Mouse (Mus musculus): ENCODE measurements around the gene Parvg.

Gene Parvg

GRCm38 (mm10) chr15:84310271-84310670, 13.6 kb upstream of the Parvg start:
- no peak for DNase-seq

GRCm38 (mm10) chr15:84311295-84312085, 12.3 kb upstream of the Parvg start:
- no peak for DNase-seq

DNA sequence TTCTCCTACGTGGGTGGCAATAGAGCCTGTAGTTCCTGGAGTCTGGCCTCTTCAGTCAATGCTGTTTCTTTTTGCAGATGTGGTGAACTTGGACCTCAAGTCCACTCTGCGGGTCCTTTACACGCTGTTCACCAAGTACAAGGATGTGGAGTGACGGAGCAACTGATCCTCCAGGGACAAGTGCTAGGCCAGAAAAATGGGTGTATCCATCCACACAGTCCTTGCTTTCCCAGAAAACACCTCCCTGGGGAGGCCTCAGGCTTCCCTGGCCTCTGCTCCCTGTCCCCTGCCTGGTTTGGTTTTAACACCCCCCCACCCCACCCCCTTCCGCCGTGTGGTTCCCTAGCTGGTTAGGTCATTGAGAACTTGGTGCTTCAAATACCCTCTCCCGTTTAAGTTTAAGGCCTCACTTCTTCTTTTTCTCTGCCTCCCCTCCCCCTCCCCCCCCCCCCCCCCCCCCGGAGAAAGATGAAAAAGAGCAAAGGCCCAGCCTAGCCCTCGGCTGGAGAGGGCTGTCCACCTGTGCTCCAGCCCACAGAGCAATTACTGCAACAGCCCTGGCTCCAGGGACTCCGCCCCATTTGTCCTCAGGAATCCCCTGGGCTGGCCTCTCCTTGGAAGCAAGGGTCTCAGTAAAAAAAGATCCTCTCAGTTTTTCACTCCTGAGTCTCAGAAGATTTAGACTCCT, 10.8 kb upstream of the Parvg start:
- DNase-seq = no peak

- no peak for DNase-seq
Observed at GRCm38 (mm10) chr15:84313566-84313878, 10.3 kb upstream of the Parvg start.

DNA sequence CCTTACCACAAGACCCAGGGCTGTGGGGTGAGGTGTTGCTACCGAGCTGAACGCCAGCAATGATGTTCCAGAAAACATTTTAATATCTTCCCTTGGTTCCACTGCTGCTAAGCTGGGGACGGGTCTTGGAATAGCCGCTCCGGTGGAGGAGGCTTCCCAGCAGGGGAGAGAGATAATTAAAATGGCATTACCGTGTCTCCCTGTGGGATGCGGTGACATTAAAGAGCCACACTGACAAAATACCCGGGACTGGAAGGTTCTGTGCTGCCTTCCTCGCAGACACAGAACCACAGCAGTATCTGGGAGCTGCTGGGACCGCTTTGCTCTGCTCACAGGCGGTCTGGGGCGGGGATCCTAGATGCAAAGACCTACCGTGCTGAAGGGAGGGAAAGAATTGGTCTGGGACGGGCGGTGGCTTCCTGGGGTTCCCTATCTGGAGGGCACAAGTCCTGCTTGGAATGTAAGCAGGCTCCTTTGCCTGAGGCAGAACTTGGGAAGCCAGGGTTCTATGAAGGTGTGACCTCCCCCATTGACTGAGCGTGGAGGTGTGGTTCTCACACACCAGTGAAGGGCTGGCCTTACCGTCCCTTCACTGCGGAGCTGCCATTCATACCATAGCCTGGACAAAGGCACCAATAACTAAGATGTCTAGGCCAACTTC, 9.3 kb upstream of the Parvg start:
- DNase-seq = no peak

- no peak for DNase-seq
Observed at GRCm38 (mm10) chr15:84315276-84316046, 8.4 kb upstream of the Parvg start.

DNA sequence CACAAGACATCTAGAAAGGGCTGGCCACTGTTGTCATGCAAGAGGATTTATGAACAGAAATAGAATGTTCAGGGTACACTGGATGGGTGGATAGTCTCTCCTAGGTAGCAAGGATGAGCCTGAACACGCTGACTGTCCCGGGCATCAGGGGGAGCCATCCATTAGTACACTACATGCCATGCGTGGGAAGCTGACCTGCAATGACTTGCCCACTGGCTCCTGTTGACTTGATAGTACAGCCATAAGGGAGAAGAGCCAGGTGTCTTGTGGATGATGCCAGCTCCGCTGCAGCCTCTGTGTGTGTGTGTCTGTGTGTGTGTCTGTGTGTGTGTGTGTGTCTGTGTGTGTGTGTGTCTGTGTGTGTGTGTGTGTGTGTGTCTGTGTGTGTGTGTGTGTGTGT, 4.4 kb upstream of the Parvg start:
- no peak for DNase-seq

- no peak for DNase-seq
Observed at GRCm38 (mm10) chr15:84321544-84322174, 2.2 kb upstream of the Parvg start.

GRCm38 (mm10) chr15:84324870-84325553, 1.2 kb downstream of the Parvg start:
- DNase-seq = no peak

DNA sequence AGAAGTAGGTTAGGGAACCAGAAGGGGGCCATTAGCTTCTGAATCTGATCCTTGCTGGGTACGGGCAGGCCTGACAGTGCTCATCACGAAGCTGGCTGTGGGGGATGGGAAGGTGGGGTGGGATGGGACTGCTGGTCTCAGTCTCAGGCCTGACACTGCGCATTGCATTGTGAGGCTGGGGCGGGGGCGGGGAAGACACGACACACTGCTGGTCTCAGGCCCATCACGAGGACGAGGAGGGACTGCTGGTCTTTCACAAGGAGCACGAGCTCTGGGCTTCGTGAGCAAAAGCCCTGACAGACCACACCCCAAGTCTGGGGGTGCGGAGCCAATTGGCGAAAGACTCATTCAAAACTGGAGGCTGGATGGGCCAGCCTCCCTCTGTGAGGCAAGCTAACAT, 1.9 kb downstream of the Parvg start:
- no peak for DNase-seq

GRCm38 (mm10) chr15:84328870-84329269, 5.0 kb downstream of the Parvg start:
- DNase-seq = no peak

DNA sequence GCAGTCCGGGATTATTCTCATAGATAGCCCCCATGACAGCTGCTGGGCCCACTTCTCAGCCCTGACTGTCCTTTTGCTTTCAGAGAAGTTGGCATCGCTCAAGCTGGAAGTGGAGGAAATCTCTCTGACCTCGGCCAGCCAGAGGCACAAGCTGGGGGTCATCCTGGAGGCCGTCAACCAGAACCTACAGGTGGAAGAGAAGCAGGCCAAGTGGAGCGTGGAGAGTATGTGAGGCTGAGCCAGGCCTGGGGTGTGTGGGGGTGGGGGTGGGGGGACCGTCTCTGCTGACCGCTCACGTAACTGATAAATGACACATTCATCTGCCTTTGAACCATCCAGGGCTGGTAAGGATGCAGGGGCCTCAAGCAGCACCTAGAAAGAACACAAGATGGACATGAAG, 6.1 kb downstream of the Parvg start:
- no peak for DNase-seq

GRCm38 (mm10) chr15:84331066-84331612, 7.3 kb downstream of the Parvg start:
- no peak for DNase-seq

- DNase-seq = peak; percentile 19
Observed at GRCm38 (mm10) chr15:84336281-84336817, 12.5 kb downstream of the Parvg start.

DNA sequence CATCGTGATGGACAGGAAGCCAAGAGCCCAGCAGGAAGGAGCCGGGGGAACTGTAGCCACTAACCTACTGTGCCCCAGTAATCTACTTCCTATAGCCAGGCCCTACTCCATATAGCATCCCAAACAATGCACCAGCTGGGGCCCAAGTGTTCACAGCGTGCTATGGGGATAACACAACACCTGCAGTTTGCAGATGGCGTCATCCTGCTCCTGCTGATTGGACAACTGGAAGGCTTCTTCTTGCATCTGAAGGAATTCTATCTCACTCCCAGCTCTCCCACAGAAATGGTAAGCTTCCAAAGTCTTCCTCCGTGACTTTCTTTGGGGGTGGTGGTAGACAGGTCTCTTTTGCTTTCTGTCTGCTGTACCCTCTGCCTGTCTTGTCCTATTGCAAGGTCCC, 13.8 kb downstream of the Parvg start:
- DNase-seq = peak; percentile 61

DNA sequence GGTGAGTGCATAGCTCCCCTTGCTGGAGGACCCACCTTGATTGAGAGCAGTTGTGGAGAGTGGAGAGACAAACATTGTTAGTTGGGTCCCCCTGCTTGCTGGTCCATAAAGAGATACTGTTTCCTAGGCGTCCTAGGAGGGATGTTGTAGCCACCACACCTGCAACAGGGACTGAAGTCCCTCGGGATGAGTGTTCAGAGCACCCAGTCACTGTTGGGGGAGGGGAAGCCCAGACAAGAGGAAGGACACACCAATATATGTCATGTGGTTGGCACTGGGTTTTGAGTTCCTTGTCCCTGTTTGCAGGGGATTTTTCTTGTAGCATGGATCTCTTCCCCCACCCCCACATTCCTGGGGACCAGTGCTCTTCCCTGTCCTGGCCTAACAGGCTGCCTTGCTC, 17.1 kb downstream of the Parvg start:
- no peak for DNase-seq

DNA sequence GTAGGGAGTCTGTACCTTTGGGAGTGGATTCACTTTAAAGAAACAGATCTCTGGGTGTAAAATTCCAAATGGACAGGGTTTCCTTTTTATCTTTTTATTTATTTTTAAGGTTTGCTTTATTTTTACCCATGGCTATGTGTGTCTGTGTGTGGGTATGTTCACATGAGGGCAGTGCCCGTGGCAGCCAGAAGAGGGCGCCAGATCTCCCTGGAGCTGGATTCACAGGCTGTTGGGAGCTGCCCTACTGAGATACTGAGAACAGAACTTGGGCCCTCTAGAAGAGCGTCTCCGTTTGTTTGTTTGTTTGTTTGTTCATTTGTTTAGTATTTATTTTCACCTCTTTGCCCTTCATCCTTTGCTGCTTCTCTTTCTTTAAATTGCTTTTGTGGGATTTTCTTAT, 24.9 kb downstream of the Parvg start:
- no peak for DNase-seq

GRCm38 (mm10) chr15:84349915-84350738, 26.3 kb downstream of the Parvg start:
- no peak for DNase-seq

DNA sequence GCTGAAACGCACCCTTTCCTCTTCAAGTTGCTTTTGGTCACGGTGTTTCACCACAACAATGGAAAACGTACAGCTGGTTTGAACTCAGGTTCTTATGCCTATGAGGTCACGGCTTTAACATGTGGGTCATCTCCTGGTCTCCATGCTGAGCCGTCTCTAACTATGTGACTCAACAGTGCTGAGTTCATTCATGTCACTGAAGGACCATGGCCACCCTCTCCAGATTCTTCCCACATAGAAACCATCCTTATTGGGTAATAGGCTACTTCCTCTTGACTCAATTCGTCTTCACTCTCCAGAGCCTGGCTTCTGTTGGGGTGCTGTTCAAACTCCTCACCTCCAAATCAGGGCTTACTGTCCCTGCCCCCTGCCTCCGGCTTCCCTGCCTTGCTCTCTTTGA, 27.5 kb downstream of the Parvg start:
- DNase-seq = no peak

Measured in right cerebral cortex, postnatal 25 days (tissue).